Mouse (Mus musculus) embryo, embryonic 10.5 days (tissue): ENCODE data around the gene Fan1.
A peak's percentile ranks its signal among the peaks of the same experiment; 100 is the strongest.

ENCODE experiments used
- DNase-seq: peaks from one replicate; pipeline ENCODE4 v3.0.0-alpha.2; 2015; ENCODE audit warnings: low spot score

The Fan1 gene

GRCm38 (mm10) chr7:64373830-64374562, at the start of gene Fan1:
TSS of gene Fan1 (minus strand) at chr7:64374095.
- peak; percentile 91 for DNase-seq

DNA sequence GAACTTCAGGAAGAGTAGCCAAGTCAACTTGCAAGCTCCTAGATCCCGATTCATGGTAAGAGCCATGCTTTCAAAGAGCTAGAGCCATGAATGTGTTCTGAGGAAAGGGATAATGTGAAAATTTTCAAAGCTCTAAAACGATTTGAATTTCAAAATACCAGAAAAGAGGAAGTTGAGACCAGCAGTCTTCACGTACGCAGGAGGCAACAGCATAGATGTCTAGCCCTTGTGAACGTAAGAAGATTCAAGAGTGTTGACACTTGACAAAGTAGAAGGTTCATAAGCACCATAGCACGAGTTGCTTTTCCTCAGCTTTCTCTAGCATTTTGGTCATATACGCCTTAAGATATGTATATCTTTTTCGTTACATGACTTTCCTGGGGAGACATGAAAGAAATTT, 30.1 kb upstream of the Fan1 start:
- DNase-seq: no peak

DNA sequence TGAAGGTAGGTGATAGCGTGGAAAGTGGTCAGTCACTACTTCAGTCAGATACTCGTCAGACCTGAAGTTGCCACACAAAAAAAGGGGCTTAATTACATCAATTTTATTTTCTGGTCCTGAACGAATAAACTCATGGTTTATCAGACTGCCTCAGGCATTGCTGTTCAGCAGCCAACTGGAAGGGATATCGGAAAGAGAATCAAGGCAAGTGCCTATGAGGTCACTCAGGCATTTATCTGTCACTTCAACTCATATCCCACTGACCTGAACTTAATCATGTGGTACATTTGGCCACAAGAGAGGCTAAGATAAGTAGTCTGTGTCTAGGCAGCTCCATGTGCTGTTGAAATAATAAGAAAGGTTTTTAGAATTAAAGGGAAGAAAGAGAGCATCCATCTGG, 28.6 kb upstream of the Fan1 start:
- no peak for DNase-seq

DNA sequence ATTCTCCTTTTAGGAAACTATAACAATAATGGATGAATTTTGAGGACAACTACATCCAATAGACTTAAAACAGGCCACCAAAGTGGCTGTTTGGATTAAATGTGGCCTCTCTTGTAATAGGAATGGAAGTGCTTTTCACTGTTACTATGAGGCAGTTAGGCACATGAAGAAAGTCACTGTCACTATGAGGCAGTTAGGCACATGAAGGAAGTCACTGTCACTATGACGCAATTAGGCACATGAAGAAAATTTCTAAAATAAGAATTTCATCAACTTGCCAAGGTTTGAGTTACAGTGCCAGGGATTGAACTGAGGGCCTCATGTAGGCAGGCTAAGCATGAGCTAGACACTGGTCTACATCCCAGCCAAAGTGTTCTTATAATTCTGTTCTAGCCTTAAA, 26.8 kb upstream of the Fan1 start:
- no peak for DNase-seq

GRCm38 (mm10) chr7:64392819-64393151, 18.9 kb upstream of the Fan1 start:
- no peak for DNase-seq

GRCm38 (mm10) chr7:64392122-64392818, 18.4 kb upstream of the Fan1 start, which contains the start of the genes Mphosph10 and Mcee:
TSS of gene Mphosph10 (minus strand) at chr7:64392268.
TSS of gene Mcee (plus strand) at chr7:64392607.
- DNase-seq: peak; percentile 95

GRCm38 (mm10) chr7:64391479-64391878, 17.6 kb upstream of the Fan1 start:
- no peak for DNase-seq

DNA sequence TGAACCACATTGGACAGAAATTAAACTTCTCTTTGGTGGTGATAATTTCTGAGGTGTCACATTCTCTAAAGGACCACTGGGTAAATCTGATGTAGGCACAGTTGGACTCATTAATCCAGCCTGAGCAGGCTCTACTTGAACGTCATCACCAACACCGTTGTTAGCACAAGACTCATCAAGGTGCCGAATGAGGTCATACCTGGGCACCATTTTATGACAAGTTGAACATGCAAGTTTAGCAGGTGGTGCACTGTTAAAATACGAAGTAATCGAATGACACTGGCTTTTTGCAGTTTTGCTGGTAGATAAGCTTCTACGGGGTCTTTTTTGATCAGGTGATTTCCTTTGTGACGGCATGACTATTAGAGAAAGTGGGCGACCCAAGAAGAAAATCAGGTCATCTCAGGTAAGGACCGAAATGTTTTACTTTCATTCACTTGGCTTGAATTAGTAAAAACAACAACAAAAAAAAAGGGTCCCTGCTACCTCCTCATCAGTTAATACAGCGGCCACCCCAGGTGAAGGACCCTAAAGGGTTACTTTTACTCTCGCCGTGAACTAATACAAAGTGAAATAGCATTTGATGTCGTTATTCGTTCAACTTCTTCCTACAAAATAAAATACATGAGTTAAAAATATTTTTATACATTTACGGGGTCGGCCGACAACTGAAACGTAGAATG, 607 bp downstream of the Fan1 start:
- peak; percentile 22 for DNase-seq

DNA sequence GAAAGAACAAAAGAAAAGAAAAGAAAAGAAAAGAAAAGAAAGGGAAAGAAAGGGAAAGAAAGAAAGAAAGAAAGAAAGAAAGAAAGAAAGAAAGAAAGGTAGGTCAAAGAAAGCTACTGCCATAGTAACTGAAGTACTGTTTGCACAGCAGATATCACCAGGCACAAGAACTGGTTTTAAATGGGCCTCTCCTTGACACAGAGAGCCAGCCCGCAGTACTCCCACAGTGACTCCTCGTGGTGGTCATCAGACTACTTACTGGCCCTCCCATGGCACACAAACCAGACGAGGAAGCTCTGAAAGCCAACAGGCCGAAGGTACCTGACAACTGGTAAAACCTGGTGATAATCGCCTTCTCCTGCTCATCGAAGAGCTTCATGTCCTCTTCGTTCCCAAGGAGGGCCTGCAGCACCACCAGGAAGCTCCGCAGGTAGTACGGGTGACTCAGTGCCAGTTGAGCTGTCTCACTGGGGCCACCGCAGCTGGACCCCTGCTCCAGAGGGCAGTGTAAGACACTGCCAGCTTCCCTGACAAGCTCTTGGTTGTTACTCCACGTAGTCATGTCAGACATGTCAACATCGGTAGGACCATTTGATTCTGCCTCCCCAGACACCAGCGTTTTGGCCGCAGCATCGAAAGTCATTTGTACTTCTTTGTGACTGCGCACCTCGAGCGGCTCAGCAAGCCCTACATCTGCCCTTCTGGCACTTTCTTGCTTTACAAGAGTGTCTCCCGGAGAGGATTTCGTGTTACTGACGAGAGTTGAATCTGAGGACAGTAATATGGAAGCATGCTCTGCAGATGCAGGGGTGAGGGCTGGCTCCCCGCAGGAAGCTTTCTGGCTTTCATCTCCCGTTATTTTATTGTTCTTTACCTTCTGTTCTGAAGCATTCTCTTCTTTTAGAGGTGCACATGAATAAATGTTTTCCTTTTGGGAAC, 1.7 kb downstream of the Fan1 start:
- DNase-seq: no peak

DNA sequence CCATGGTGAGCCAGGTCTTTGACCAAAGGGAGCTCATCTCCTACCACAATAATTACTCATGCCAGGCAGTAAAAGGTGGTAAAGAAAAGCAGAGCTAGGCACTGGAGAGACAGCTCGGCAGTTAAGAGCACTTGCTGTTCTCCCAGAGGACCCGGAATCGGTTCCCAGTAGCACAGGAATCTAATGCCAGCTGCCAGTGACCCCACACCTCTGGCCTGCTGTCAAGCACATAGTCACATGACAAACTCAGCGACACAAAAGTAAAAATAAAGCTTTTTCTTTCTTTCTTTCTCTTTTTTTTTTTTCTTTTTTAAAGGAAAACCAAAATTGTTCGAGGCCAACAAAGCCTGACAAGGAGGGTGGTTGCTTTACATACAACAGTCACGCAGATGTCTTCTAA, 4.1 kb downstream of the Fan1 start:
- no peak for DNase-seq

DNA sequence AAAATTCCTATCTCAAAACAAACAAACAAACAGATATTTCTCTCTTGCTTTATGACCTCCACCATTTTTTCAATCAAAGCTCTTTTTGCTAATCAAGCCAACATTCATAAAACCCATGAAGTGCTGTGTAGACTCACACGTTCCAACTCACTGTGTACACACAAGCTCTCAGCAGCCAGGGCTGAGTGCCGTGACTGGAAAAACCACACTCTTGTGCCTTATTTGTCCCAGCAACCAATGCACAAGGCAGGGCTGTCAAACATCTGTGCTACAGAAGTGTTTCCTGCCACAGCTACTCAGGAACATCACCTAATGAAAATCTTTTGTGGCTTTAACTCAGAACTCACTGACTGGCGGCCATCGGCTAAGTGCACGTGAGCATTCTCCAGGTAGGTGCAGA, 8.0 kb downstream of the Fan1 start:
- no peak for DNase-seq

- peak; percentile 3 for DNase-seq
Observed at GRCm38 (mm10) chr7:64360586-64360945, 13.3 kb downstream of the Fan1 start.

GRCm38 (mm10) chr7:64359943-64360585, 13.8 kb downstream of the Fan1 start:
- no peak for DNase-seq

- no peak for DNase-seq
Observed at GRCm38 (mm10) chr7:64358666-64359065, 15.2 kb downstream of the Fan1 start.

DNA sequence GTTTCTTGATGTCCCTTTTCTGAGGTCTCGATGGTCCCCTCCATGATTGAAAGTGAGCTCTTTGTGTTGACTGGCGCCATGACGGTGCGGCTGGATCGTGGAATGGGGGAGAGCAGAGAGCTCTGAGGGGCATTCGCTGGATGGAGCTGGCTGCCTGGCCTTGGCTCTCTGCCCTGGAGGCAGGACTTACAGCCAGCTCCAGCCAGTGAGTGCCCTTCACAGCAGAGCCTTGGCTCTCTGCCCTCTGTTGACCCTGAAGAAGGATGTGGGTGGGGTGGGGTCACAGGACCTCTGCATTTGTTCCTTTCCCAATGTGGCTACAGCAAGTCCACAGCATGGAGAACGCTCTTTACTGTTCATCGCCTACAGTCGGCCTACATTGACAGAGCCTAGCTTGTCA, 16.5 kb downstream of the Fan1 start:
- DNase-seq: no peak

DNA sequence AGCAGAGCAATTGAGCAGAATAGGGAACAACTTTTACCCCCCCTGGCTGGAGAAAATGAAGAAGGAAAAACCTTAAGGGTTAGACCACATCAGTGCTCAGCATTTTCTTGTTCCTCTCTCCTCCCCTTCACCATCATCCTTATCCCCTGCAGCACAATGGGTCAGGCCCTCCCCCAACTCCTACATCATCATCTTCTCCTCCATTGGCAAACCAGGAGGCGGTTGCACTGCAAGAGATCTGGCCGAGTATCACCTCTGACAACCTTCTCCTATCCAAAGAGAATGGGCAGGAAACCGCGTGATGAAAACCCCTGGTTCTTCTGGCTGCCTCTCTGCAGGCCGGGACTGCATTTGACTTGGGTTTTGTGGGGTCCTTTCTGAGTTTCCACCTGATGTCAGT, 17.2 kb downstream of the Fan1 start:
- no peak for DNase-seq

DNA sequence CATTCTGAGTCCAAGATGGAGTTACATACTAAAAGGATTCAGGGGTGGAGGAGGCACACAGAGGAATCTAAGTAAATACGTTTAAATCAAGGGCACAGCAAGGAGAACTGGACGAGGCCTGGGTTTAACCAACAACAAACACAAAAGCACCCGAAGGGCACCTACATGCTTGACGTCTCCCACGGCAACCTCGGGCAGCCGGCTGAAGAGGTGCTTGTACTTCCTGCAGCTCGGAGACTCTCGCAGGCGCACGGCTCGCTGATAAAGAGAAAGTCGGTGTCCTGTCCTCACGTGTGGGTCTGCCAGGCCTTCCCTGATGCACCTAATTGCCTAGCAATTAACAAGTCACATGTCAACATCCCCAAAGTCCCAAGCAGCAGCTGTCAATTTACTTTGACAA, 19.7 kb downstream of the Fan1 start:
- DNase-seq: peak; percentile 4

GRCm38 (mm10) chr7:64351087-64351486, 22.8 kb downstream of the Fan1 start:
- DNase-seq: no peak

GRCm38 (mm10) chr7:64349147-64349861, 24.6 kb downstream of the Fan1 start:
- no peak for DNase-seq

DNA sequence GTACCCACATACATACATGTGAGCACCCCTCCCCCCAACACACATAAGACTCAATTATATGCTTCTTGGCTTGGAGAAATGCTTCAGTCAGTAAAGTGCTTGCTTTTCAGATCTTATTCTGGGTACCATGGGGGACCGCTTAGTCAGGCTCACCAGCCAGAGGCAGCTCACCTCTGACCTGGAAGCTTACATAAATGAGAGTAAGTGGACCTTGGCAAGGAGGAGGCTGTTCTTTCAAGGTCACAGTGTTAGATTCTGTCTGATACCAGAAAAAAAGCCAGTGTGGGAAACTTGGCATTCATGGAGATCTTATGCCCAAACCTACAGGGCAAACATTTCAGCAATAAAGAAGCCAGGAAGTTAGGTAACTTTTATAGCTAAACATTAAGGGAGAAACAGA, 26.1 kb downstream of the Fan1 start:
- no peak for DNase-seq

- DNase-seq: no peak
Observed at GRCm38 (mm10) chr7:64332686-64333085, 41.2 kb downstream of the Fan1 start.
